Mouse (Mus musculus) G1E (cell line): Measurements from ENCODE around the gene Smc1b.

Source experiments
- CTCF ChIP-seq: IDR thresholded peaks from 2 replicates; pipeline ENCODE4 v1.5.1; 2012; ENCODE audit warnings: low read depth, low read length, inconsistent platforms, mixed read lengths
- GATA1 ChIP-seq: IDR thresholded peaks from 2 replicates; pipeline ENCODE4 v1.6.1; 2012; ENCODE audit warnings: borderline replicate concordance, low read length, inconsistent platforms, mixed read lengths
- POLR2AphosphoS5 ChIP-seq: IDR thresholded peaks from 2 replicates; pipeline ENCODE4 v1.6.1; 2012; ENCODE audit warnings: low read depth, low read length, inconsistent platforms; ENCODE audit not compliant: insufficient replicate concordance
- TAL1 ChIP-seq: conservative IDR thresholded peaks from 2 replicates; pipeline ENCODE4 v1.6.1; 2012; ENCODE audit warnings: low read depth, low read length, inconsistent platforms, mixed read lengths

DNA sequence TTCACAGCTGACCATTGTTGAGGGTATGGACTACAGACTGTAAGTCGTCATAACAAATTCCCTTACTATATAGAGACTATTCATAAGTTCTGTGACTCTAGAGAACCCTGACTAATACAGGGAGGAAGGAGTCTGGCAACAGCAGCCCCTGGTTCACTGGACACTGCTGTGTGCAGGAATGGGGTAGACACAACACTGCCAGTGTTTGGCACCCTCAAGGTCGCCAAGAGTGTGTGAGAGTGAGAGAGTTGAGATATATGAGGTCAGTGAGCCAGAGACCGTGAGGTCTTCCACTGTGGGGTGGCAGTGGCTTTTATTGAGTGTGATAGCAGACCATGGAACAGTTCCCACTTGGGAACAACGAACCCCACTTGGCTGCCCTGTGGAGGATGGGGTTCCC is 105.6 kb downstream of the Smc1b start:
- TF ChIP-seq CTCF (no peak), GATA1 (no peak), TAL1 (no peak), POLR2AphosphoS5 (no peak)
